Mouse (Mus musculus): ENCODE data around the gene Calhm3.

Gene Calhm3

GRCm38 (mm10) chr19:47157664-47158063 lies at the start of gene Calhm3:
Gene Calhm3, minus strand, starts transcription at chr19:47157764.
- DNase-seq (ENCODE audit: low spot score in 2 of 2), result no peak

- DNase-seq (ENCODE audit: low spot score in 2 of 2), result no peak
Measured at GRCm38 (mm10) chr19:47206126-47206525, 48.6 kb upstream of the Calhm3 start.

DNA sequence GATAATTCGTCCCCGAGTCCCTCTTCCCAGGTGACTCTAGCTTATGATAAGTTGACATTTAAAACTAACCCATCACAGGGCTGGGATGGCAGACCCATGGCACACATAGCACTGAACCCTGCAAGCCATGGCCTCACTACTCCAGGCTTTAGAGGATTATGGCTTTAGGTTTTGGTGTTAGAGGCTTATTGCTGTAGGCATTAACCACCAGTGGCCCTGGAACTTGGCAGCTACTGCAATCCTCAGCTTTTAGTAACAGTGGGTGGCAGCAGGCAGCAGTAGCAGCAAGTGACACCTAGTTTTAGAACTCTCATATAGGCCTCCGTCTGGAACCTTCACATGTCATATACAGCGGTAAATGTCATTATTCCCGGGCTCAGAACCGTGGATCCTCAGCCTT lies 47.1 kb upstream of the Calhm3 start:
- DNase-seq (ENCODE audit: low spot score in 2 of 2), result no peak

DNA sequence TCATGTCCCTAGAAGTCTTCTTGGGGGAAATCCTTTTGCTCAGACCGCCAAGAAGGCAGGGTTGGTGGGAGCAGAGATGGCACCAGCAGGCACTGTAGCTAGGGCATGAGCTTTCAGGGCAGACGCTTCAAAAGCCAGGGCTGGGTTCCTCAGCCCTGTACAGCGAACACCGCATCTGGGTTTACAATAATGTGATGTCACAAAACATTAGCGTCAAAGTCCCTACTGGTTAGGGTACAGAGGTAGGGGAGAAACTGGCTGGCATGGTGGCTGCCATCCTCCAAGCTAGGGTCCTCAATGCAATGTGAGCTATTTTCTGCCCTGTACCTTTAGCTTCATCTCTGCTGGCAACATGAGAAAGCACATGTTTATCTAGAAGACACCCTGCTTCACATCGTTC lies 45.5 kb upstream of the Calhm3 start:
- DNase-seq (ENCODE audit: low spot score in 2 of 2), result no peak

DNA sequence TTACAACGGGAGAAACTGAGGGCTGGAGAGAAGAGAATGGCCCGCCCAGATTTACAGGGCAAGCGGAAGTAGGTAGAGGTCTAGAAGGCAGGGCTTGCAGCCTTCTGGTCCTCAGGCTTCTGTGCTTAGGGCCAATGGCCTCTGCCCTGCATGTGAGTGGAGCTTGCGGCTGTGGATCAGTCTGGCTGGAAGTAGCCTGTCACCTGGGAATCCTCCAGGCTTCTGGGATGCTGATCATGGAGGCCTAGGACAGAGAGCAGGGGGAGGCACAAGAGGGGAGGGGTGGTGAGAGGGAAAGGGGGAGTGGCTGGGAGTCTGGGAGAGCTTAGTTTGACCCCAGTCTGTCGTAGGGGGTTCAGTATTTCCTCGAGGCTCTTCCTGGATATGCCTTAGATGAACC lies 44.9 kb upstream of the Calhm3 start:
- no peak for DNase-seq (ENCODE audit: low spot score in 2 of 2)

- no peak for DNase-seq (ENCODE audit: low spot score in 2 of 2)
Measured at GRCm38 (mm10) chr19:47201972-47202371, 44.4 kb upstream of the Calhm3 start.

GRCm38 (mm10) chr19:47198671-47199350 lies 41.2 kb upstream of the Calhm3 start:
- no peak for DNase-seq (ENCODE audit: low spot score in 2 of 2)

DNA sequence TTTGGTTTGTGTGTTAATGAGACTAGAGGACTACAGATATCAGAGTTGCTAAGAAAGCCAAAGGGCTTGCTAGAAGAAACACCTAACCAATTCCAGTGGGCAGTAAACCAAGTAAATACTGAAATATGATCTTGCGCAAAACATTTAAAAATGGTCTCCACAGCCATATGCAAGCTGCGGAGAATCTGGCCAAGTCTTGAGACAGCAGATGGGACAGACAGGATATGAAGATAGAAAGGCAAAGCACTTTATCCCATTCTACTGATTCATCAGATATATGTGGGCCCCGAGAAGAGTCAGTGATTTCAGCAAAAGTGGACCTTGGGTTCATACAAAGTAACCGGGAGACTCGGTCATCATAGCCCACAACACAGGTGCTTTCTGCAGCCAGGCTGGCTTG lies 34.6 kb upstream of the Calhm3 start:
- DNase-seq (ENCODE audit: low spot score in 2 of 2), result no peak

GRCm38 (mm10) chr19:47188515-47189128 lies 31.1 kb upstream of the Calhm3 start:
- DNase-seq (ENCODE audit: low spot score in 2 of 2), result peak in 1 of 2 experiments; percentile 66

GRCm38 (mm10) chr19:47186514-47187275 lies 29.1 kb upstream of the Calhm3 start:
- DNase-seq (ENCODE audit: low spot score in 2 of 2), result no peak

DNA sequence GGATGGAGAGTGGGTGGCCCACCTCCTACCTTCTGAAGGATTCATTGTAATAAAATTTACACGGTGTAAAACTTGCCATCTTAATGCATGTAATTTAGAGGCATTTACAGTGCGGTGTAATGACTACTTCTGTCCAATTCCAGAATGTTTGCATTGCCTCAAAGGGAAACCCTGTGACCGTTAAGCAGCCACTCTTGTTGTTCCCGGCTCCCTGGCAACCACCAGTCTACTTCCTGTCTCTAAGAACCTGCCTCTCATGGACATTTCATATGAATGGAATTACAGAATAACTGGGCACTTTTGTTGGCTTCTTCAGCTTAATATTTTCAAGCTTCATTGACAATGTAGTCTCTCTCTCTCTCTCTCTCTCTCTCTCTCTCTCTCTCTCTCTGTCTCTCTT lies 27.2 kb upstream of the Calhm3 start:
- DNase-seq (ENCODE audit: low spot score in 2 of 2), result no peak

GRCm38 (mm10) chr19:47184221-47184620 lies 26.7 kb upstream of the Calhm3 start:
- DNase-seq (ENCODE audit: low spot score in 2 of 2), result no peak

GRCm38 (mm10) chr19:47180011-47180410 lies 22.4 kb upstream of the Calhm3 start:
- DNase-seq (ENCODE audit: low spot score in 2 of 2), result no peak

- DNase-seq (ENCODE audit: low spot score in 2 of 2), result peak in 1 of 2 experiments; percentile 31
Measured at GRCm38 (mm10) chr19:47179272-47179809, 21.8 kb upstream of the Calhm3 start.

DNA sequence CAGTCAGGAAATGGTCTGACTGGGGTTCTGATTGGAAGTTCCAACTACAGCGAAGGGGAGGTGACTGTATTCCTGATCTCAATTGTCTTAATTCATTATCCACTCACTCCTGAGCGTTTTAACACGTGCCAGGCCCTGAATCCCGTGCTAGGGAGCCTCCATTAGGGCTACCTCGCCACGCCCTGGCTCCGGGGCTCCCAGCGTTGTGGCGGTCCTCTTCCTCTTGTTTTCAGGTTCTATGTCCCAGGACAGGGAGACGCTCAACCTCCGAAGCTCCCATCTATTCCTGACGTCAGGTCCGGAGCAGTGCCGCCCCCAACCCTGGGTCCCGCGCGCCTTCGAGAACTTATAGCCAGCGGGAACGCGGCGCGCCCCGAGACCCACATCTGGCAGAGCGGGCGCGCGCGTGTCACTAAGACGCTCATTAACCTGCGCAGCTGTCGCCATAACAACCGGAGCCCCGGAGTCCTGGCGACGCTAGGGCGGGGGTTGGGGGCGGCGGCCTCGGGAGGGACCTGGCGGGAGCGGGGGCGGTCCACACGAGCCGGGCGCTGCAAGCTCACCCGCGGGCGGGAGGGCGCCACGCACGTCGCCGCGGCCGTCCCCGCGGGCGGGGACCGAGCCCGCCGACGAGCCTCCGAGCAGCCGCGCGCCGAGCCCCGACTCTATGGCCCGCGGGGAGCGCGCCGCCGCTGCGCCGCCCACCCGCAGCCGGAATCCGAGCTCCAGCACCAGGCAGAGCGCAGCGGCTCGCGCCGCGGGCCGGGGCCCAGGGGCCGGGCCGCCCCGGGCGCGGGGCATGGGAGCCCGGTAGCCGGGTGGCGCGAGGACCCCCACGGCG lies 21.1 kb upstream of the Calhm3 start, which contains the start of gene Neurl1a:
Gene Neurl1a (plus strand): TSS at position 390 of the 841 bp plus-strand sequence.
- peak in 1 of 2 experiments; percentile 56 for DNase-seq (ENCODE audit: low spot score in 2 of 2)

DNA sequence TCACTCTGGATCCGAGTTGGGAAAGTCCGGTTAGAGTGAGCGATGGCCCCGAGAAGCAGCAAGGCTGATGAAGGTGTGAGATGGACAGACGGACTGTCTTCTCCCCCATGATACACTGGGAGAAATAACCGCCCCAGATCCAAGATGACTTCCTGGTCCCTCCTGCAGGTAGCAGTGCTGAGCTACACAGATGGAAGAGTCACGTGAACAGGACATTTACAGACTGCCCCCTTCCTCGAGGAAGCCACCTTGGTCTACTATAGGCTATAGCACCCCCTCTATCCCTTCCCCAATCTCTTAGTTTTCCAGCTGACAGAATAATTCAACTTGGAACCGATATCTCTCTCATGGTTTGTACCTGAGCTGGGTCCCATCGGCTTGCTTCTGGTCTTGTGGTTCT lies 20.4 kb upstream of the Calhm3 start:
- peak in 1 of 2 experiments; percentile 52 for DNase-seq (ENCODE audit: low spot score in 2 of 2)

DNA sequence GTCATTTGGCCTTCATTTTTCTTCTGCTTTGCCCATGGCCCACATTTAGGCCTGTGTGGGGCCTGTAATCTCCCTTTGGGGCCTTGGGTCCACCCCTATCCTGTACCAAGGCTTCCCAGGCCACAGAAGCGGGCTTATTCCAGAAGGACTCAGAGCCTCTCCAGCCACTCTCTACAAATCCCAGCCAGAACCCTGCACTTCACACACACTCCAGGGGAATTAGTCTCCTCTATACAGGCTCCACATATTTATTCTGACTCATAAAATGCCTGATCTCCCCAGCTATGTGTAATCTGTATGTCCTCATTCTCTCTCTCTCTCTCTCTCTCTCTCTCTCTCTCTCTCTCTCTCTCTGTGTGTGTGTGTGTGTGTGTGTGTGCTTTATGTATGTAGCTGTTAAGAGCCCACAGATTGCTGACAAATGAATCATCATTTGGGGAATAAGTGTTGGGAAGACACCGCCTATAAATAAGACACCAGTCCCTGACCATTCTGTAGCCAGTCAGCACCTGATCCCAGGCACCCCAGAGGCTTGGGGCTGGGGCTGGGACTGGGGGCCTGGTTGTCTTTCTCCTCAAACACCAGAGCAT lies 19.4 kb upstream of the Calhm3 start:
- DNase-seq (ENCODE audit: low spot score in 2 of 2), result no peak

DNA sequence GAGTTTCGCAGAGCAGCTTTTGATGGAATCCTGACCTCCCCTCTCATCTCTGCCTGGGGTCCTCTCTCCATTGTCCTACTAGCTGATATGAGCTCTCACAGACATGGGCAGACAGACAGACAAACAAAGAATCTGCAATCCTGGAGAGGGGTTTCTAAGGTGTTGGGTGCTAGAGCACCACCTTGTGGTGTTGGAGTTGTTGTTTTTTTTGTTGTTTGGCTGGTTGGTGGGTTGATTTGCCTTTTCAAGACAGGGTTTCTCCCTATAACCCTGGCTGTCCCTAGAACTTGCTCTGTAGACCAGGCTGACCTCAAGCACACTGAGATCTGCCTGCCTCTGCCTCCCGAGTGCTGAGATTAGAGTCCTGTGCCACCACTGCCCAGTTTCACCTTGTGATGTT lies 17.9 kb upstream of the Calhm3 start:
- DNase-seq (ENCODE audit: low spot score in 2 of 2), result no peak

DNA sequence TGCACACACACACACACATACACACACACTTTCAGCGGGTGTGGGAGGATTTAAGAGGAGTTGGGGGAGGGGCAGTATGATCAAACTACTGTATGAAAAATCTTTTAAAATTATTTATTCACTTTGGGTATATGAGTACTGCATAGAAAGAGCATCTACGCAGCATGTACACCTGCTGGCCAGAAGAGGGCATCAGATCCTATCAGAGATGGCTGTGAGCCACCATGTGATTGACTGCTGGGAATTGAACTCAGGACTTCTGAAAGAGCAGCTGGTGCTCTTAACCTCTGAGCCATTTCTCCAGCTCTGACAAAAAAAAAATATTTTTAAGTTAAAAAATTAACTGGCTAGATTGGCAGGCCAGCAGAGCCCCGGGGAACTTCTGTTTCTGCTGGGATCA lies 17.0 kb upstream of the Calhm3 start:
- no peak for DNase-seq (ENCODE audit: low spot score in 2 of 2)

- peak; percentile 77 to 90 for DNase-seq (ENCODE audit: low spot score in 2 of 2)
Measured at GRCm38 (mm10) chr19:47168793-47169412, 11.3 kb upstream of the Calhm3 start.

- DNase-seq (ENCODE audit: low spot score in 2 of 2), result no peak
Measured at GRCm38 (mm10) chr19:47168223-47168622, 10.7 kb upstream of the Calhm3 start.

All from cerebellum, postnatal 4 days (tissue).